Mouse (Mus musculus): ENCODE measurements at regions not wholly inside any gene's neighbourhood (a gene's known extent, or its start where the extent isn't known, plus 50 kb on each side); places are given as distances from the start of the nearest gene placed in this dataset.
"Not testable (repeated sequence)": the region's sequence is repeated elsewhere in the genome, so short reads cannot be mapped to it uniquely, and the experiment has no call there.

DNA sequence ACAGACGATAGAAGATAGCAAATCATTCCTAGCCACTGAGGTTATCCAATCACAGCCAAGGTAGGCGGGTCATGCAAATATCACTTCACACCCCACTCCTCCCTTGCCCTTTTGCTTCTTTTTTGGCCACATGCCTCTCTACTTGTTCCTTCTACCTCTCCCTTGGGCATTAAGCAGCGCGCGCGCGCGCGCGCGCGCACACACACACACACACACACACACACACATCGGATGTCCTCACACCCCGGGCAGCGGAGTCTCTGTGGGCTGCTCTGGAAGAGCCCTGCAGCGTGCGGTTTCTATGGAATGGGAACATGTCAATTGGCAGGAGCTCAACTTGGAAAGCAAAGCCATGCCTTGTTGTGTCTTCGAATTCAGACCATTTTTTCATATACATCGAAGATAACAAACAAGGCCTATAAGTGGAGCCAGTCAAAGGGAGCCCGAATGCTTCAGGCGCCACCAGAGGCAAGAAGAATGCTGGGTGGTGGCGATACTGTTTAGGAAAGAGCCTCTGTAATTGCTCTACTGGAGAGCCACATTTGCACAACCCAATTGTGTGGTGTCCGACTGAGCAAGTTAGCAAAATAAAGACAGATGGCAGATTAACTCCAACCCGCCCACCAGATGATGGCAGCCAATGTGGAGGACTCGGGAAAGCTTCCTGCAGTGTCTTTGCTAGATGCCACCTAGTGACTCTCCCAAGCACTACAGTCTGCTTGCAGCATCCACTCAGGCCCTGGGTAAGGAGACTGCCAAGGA, 183.3 kb upstream of the Serp2 start:
- Histone ChIP-seq H3K4me2 (ENCODE audit: low read length) (no peak overlapping the region), H3K36me3 (ENCODE audit: control insufficient read depth, insufficient read depth, low read length) (no peaks in the 10 kb centered on the region), H3K9ac (ENCODE audit: low read depth, low read length) (no peak overlapping the region), H3K4me1 (ENCODE audit: control insufficient read depth, insufficient read depth, low read length) (peaks cover 13% of the 10 kb centered on the region), H3K4me3 (ENCODE audit: low read depth, low read length) (no peak overlapping the region), H3K27ac (ENCODE audit: low read length) (no peak overlapping the region; the same call in 1 of the 2 replicates), H3K27me3 (ENCODE audit: control insufficient read depth, insufficient read depth, low read depth, low read length) (no peaks in the 10 kb centered on the region), H3K9me3 (replicated peaks; ENCODE audit: control insufficient read depth, low read length, poor library complexity, severe bottlenecking) (no peaks in the 10 kb centered on the region)
- 66% methylated on average over 25 of the region's 25 CpGs for WGBS
- ATAC-seq: 0 out of 2 replicates have a peak, but pooled peaks have one; percentile 44

DNA sequence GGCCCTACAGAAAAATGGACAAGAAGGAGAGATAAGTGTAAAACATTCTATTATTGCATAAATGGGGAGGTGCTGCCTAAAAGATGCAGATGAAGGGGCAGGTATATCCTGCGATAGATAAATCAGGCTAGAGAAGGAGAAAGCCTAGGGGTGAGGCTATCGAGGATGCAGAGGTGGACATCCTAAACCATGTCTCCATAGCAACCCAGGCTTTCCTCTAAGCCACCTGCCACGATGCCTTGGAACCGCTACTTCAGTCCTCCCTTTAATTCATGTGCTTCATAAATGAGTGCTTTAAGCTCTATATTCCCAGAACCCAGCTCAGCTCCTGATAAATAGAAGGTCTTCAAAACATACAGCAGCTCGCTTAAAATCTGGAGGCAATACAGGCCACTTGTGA, 179.3 kb upstream of the Serp2 start:
- no peaks in the 10 kb centered on the region for H3K27me3 ChIP-seq (ENCODE audit: control insufficient read depth, insufficient read depth, low read depth, low read length)
- H3K4me2 ChIP-seq (ENCODE audit: low read length): no peak overlapping the region
- H3K9ac ChIP-seq (ENCODE audit: low read depth, low read length): no peak overlapping the region
- no peaks in the 10 kb centered on the region for H3K9me3 ChIP-seq (replicated peaks; ENCODE audit: control insufficient read depth, low read length, poor library complexity, severe bottlenecking)
- H3K36me3 ChIP-seq (ENCODE audit: control insufficient read depth, insufficient read depth, low read length): no peaks in the 10 kb centered on the region
- ATAC-seq: no peak
- H3K27ac ChIP-seq (ENCODE audit: low read length): peak overlapping the region; percentile 75
- H3K4me1 ChIP-seq (ENCODE audit: control insufficient read depth, insufficient read depth, low read length): peaks cover 19% of the 10 kb centered on the region
- 43% methylated on average over 5 of the region's 5 CpGs for WGBS
- H3K4me3 ChIP-seq (ENCODE audit: low read depth, low read length): no peak overlapping the region

DNA sequence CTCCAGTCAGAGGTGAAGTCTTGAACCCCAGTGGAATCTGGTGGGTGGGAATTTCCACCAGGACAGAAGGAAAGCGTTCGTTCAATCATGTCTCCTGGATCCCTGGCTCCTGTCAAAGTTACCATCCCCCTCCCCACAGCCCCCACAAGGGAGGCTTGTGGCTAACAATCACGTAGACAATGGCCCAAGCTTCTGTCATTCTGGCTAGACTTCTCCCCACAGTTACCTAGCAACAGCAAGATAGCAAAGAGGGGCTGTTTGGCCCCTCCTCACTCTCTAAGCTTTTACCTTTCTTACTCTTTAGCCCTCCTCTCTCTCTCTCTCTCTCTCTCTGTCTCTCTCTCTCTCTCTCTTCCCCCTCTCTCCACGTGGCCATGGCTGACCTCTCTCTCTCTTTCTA, 178.4 kb upstream of the Serp2 start:
- peak; percentile 76 for ATAC-seq
- peak overlapping the region; percentile 57 for H3K27ac ChIP-seq (ENCODE audit: low read length)
- H3K9ac ChIP-seq (ENCODE audit: low read depth, low read length): no peak overlapping the region
- no peaks in the 10 kb centered on the region for H3K27me3 ChIP-seq (ENCODE audit: control insufficient read depth, insufficient read depth, low read depth, low read length)
- no peaks in the 10 kb centered on the region for H3K36me3 ChIP-seq (ENCODE audit: control insufficient read depth, insufficient read depth, low read length)
- no peaks in the 10 kb centered on the region for H3K9me3 ChIP-seq (replicated peaks; ENCODE audit: control insufficient read depth, low read length, poor library complexity, severe bottlenecking)
- H3K4me1 ChIP-seq (ENCODE audit: control insufficient read depth, insufficient read depth, low read length): peaks cover 18% of the 10 kb centered on the region
- H3K4me3 ChIP-seq (ENCODE audit: low read depth, low read length): no peak overlapping the region
- WGBS: 13% methylated on average over 4 of the region's 4 CpGs
- no peak overlapping the region for H3K4me2 ChIP-seq (ENCODE audit: low read length)

DNA sequence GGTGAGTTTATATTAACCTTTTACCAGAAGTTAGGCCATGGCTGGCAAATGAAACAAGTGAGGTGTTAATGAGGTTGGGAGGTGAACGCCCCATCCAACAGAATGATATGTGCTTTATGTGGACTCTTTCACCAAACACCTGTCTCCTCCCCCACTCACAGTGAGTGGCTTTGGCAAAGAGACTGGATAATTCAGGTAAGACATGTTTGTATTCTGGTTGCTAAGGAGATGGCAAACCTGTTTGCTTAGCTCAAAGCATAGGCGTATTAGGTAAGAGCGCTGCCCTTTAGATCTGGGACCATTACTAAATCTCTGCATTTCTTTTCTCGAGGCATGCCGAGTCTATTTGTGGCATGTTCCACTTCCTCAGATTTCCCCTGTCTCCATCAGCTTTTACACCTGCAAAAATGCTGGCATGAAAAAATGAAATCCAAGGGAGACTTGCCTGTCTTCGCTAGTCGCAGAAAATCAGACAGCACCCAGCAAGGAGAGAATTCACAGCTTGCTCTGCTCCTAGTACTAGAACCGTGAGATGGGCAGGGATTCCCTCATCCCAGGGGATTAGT, 176.7 kb upstream of the Serp2 start:
- Histone ChIP-seq H3K4me1 (ENCODE audit: control insufficient read depth, insufficient read depth, low read length) (peaks cover 14% of the 10 kb centered on the region), H3K4me3 (ENCODE audit: low read depth, low read length) (no peak overlapping the region), H3K9me3 (replicated peaks; ENCODE audit: control insufficient read depth, low read length, poor library complexity, severe bottlenecking) (no peaks in the 10 kb centered on the region), H3K4me2 (ENCODE audit: low read length) (no peak overlapping the region), H3K27ac (ENCODE audit: low read length) (peak overlapping the region; percentile 41; the same call in 1 of the 2 replicates), H3K9ac (ENCODE audit: low read depth, low read length) (no peak overlapping the region), H3K27me3 (ENCODE audit: control insufficient read depth, insufficient read depth, low read depth, low read length) (no peaks in the 10 kb centered on the region), H3K36me3 (ENCODE audit: control insufficient read depth, insufficient read depth, low read length) (no peaks in the 10 kb centered on the region)
- 67% methylated on average over 8 of the region's 8 CpGs for WGBS
- ATAC-seq: no peak

DNA sequence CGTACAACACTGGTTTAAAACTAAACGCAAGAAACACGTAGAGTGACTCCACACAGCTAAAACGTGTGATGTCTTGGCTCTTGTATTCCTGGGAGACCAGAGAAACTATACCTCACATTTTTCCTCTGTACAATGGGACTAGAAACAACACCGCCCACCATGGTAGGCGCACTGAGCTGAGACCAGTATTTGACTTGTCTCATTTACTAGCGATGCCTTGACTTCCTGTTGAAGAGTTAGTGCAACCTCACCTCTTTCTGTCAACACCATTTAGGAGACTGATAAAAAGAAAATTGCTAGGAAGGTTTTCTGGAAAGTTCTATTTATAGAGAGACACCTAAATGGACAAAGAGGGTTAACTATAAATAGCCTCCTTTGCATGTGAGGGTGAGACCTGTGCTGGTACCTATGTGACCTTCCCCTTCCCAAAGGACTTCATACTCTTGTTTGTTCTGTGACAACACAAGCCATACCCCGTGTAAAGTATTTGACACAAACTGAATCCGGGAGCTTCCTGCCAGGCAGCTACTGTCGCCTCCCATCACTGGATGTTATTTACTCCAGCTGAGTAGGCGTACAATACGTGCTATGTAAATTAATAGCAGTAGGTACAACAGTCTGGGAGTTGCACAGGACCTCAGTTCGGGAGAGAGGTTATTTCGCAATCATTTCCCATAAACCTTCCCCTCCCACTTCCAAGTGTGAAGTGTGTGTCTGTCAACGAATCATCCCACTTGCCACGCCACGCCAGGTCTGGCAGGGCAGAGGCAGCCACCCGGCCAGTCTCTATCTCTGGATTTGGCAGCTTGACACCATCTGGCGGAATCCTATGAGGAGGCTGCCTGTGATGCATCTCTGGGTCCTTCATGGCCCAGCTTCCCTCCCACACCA, 174.7 kb upstream of the Serp2 start:
- Histone ChIP-seq H3K36me3 (ENCODE audit: control insufficient read depth, insufficient read depth, low read length) (no peaks in the 10 kb centered on the region), H3K4me2 (ENCODE audit: low read length) (no peak overlapping the region), H3K27ac (ENCODE audit: low read length) (no peak overlapping the region), H3K9me3 (replicated peaks; ENCODE audit: control insufficient read depth, low read length, poor library complexity, severe bottlenecking) (no peaks in the 10 kb centered on the region), H3K4me1 (ENCODE audit: control insufficient read depth, insufficient read depth, low read length) (peaks cover 14% of the 10 kb centered on the region), H3K9ac (ENCODE audit: low read depth, low read length) (no peak overlapping the region), H3K4me3 (ENCODE audit: low read depth, low read length) (no peak overlapping the region), H3K27me3 (ENCODE audit: control insufficient read depth, insufficient read depth, low read depth, low read length) (no peaks in the 10 kb centered on the region)
- ATAC-seq: no peak
- 89% methylated on average over 19 of the region's 19 CpGs for WGBS

DNA sequence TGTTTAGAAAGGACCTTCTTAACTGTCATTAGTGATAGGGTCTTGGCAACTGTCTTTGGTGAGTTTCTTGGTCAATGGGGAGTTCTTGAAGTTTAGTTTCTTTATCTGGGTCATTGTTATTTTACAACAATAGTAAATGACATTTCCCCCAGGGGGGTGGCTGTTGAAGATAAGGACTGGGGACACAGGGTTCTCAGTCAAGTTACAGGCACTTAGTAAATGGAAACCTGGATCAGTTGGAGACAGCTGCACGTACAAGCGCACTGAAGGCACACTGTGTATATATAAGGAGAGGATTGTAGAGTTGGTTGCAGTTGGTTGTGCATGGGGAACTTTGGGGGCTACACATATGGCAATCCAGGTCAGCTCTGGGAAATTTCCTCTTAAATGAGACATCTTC, 169.2 kb upstream of the Serp2 start:
- H3K9ac ChIP-seq (ENCODE audit: low read depth, low read length): no peak overlapping the region
- H3K4me2 ChIP-seq (ENCODE audit: low read length): no peak overlapping the region
- no peaks in the 10 kb centered on the region for H3K36me3 ChIP-seq (ENCODE audit: control insufficient read depth, insufficient read depth, low read length)
- H3K27me3 ChIP-seq (ENCODE audit: control insufficient read depth, insufficient read depth, low read depth, low read length): no peaks in the 10 kb centered on the region
- no peak overlapping the region for H3K27ac ChIP-seq (ENCODE audit: low read length)
- H3K4me1 ChIP-seq (ENCODE audit: control insufficient read depth, insufficient read depth, low read length): no peaks in the 10 kb centered on the region
- no peak overlapping the region for H3K4me3 ChIP-seq (ENCODE audit: low read depth, low read length)
- WGBS: 91% methylated on average over 2 of the region's 2 CpGs
- ATAC-seq: no peak
- no peaks in the 10 kb centered on the region for H3K9me3 ChIP-seq (replicated peaks; ENCODE audit: control insufficient read depth, low read length, poor library complexity, severe bottlenecking)

DNA sequence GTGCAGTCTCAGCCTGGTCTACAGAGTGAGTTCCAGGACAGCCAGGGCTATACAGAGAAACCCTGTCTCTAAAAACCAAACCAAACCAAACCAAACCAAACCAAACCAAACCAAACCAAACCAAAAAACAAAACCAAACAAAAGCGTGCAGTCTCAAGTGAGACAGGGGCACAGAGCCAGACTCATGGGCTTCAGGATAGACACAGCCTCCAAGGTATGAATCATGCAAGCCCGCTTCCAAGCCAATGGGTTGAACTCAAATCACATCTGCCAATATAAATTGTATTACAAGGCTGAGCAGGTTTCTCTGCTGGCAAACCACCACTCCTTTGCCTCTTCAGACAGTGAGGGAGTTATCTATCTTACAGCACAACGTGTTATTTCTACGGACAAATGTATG, 168.5 kb upstream of the Serp2 start:
- not testable (repeated sequence) for H3K27me3 ChIP-seq (ENCODE audit: control insufficient read depth, insufficient read depth, low read depth, low read length); H3K4me3 ChIP-seq (ENCODE audit: low read depth, low read length); H3K36me3 ChIP-seq (ENCODE audit: control insufficient read depth, insufficient read depth, low read length); H3K9ac ChIP-seq (ENCODE audit: low read depth, low read length); H3K9me3 ChIP-seq (replicated peaks; ENCODE audit: control insufficient read depth, low read length, poor library complexity, severe bottlenecking); H3K4me2 ChIP-seq (ENCODE audit: low read length); H3K4me1 ChIP-seq (ENCODE audit: control insufficient read depth, insufficient read depth, low read length); ATAC-seq; H3K27ac ChIP-seq (ENCODE audit: low read length)
- 98% methylated on average over 4 of the region's 4 CpGs for WGBS

DNA sequence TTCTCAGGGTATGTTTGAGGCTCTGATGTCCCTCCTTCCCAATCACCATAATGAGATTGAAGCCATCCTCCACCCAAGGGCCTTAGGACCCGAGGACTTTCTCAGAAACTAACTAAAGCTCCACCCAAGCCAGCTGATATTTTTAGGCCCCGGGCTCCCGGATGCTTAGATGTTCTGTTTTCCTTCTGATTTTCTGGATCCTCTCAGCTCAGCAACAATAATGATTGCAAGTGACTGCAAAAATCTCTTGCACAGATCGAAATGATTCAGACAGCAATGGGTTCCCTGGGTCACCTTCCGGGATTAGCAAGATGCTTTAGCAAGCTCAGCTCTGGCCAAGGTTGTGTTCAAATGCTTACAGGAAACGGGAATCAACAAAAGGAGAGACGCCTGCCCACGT, 168.1 kb upstream of the Serp2 start:
- no peak overlapping the region for H3K27ac ChIP-seq (ENCODE audit: low read length)
- H3K9ac ChIP-seq (ENCODE audit: low read depth, low read length): no peak overlapping the region
- H3K4me3 ChIP-seq (ENCODE audit: low read depth, low read length): no peak overlapping the region
- 91% methylated on average over 8 of the region's 8 CpGs for WGBS
- no peak overlapping the region for H3K4me2 ChIP-seq (ENCODE audit: low read length)
- no peaks in the 10 kb centered on the region for H3K4me1 ChIP-seq (ENCODE audit: control insufficient read depth, insufficient read depth, low read length)
- no peaks in the 10 kb centered on the region for H3K27me3 ChIP-seq (ENCODE audit: control insufficient read depth, insufficient read depth, low read depth, low read length)
- ATAC-seq: no peak
- no peaks in the 10 kb centered on the region for H3K9me3 ChIP-seq (replicated peaks; ENCODE audit: control insufficient read depth, low read length, poor library complexity, severe bottlenecking)
- H3K36me3 ChIP-seq (ENCODE audit: control insufficient read depth, insufficient read depth, low read length): no peaks in the 10 kb centered on the region

DNA sequence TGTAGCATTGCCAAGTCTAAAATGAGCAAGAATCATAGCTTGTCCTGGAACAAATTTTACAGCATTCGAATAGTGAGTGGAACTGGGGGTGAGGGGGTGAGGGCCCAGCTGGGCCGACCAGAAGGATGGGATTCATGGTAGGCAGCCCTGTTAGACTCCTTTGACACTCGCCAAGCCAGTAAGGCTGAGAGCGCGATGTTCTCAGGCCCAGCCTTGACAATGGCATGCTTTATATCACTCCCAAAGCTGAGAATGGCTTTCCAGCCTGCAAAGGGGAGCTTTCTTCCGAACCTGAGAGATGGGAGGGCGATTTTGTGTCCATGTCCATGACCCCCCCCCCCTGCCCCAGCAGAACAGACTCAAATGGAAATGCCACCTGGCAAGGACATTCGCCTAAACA, 167.7 kb upstream of the Serp2 start:
- no peak overlapping the region for H3K9ac ChIP-seq (ENCODE audit: low read depth, low read length)
- 75% methylated on average over 8 of the region's 8 CpGs for whole genome bisulfite sequencing
- no peak overlapping the region for H3K27ac ChIP-seq (ENCODE audit: low read length)
- no peaks in the 10 kb centered on the region for H3K4me1 ChIP-seq (ENCODE audit: control insufficient read depth, insufficient read depth, low read length)
- no peak overlapping the region for H3K4me3 ChIP-seq (ENCODE audit: low read depth, low read length)
- no peak overlapping the region for H3K4me2 ChIP-seq (ENCODE audit: low read length)
- H3K27me3 ChIP-seq (ENCODE audit: control insufficient read depth, insufficient read depth, low read depth, low read length): no peaks in the 10 kb centered on the region
- ATAC-seq: no peak
- no peaks in the 10 kb centered on the region for H3K9me3 ChIP-seq (replicated peaks; ENCODE audit: control insufficient read depth, low read length, poor library complexity, severe bottlenecking)
- H3K36me3 ChIP-seq (ENCODE audit: control insufficient read depth, insufficient read depth, low read length): no peaks in the 10 kb centered on the region
